Mouse (Mus musculus) embryo, embryonic 10.5 days (tissue): ENCODE data around the gene Pycr1.

Experiments used
- DNase-seq: peaks from one replicate; pipeline ENCODE4 v3.0.0-alpha.2; 2015; ENCODE audit warnings: low spot score

Pycr1 gene

DNA sequence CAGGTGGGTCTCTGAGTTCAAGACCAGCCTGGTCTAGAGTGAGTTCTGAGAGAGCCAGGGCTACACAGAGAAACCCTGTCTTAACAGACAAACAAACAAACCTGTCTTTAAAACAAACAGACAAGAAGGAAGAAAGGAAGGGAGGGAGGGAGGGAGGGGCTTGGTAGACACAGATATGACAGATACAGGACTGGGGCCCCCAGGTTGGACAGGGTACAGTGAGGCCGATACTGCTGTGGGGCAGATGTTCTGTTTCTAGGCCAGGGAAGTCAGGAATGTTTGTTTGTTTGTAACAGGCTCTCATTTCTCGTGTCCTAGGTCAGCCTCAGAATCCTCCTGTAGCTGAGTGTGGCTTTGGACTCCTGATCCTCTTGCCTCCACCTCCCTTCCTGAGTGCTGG lies 40.0 kb downstream of the Pycr1 start:
- DNase-seq: no peak

GRCm38 (mm10) chr11:120600716-120601115 lies 42.9 kb downstream of the Pycr1 start:
- no peak for DNase-seq

- peak; percentile 22 for DNase-seq
Observed at GRCm38 (mm10) chr11:120598990-120599549, 44.5 kb downstream of the Pycr1 start.

DNA sequence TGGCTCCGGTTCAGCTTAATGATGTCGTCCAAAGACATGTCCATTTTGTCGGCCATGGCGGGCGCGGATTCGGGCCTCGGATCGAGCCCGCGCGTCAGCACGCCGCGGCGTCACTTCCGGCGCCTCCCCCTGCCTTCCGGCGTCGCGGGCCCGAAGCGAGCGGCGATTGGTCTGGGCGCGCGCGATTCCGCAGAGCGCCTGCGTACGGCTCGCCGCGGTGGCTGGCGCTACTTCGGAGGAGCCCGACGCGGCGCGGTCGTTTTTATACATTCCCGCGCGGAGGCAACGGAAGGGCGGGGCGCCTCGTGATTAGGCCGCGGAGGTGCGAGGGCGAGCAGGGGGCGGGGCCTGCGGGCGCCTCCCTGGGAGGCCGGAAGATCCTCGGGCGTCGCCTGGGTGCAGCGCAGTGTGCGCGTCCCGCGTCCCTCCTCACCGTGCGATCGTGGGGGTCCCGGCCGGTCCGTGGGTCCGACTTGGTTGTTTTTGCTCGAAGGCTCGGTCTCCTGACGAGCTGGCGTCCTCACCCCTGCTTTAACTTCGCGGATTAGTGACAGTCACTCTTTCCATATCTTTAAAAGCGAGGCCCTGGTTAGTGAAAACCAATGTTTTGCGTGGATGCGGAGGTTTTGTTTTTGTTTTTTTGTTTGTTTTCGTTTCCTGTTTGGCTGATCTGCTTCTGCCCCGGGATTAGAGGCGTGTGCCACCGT lies 45.1 kb downstream of the Pycr1 start, which contains the start of the genes Alyref and Anapc11:
Gene Alyref (minus strand): TSS at position 83 of the 707 bp plus-strand sequence.
Gene Anapc11 (plus strand): TSS at position 139 of the 707 bp plus-strand sequence.
- DNase-seq: peak; percentile 97

DNA sequence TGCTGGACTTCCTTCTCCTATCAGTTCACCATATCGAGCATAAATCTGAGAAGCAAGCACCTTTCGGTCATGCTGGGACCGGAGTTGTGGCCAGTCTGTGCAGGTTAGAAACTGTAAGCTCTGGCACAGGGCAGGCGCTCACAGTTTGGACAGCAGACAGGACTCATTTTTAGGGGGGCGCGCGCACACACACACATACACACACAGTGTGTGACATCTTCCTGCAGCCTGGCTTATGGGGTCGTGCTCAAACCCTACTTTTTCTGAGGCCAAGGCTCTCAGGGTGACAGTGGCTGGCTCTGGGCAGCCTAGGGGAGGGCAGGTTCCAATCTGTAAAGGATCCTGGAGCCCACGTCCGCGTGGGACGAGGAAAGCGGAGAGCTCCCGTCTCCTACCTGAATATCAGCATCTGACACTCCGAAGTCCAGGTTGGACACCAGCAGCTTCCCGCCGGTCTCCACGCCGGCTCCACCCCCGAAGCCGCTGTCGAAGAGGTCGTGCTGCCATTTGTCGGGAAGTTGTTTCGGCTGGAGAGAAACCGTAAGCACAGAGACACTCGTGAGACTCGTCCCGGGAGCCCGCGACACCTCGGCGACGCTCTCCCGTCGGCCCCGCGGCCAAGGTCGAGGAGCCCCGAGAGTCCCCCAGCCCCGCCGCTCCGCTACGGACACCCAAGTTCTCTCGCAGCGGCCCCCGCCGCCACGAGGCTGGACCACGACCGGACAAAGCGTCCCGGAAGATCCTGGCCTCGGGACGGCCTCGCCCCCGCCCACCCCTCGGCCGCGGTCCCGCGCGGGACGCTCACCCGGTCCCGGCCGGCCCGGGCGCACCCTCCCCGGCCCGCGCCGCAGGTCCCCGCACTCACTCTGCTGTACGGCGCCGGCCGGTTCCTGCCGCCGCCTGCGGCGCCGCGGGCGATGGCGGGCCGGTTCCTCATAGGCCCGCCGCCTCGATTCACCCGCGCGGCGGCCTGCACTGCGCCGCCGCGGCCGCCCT lies 46.0 kb downstream of the Pycr1 start:
- DNase-seq: peak; percentile 34

GRCm38 (mm10) chr11:120588531-120588930 lies 55.0 kb downstream of the Pycr1 start:
- DNase-seq: no peak
